Mouse (Mus musculus): ENCODE results near the gene Ago4. TPM values are rescaled to one million over a fixed set of nuclear protein-coding genes. Genes with fewer than 3 reads are reported as not detected.

Ago4 gene
- total RNA-seq (2023): 9.8 and 11.6 TPM in 2 replicates

DNA sequence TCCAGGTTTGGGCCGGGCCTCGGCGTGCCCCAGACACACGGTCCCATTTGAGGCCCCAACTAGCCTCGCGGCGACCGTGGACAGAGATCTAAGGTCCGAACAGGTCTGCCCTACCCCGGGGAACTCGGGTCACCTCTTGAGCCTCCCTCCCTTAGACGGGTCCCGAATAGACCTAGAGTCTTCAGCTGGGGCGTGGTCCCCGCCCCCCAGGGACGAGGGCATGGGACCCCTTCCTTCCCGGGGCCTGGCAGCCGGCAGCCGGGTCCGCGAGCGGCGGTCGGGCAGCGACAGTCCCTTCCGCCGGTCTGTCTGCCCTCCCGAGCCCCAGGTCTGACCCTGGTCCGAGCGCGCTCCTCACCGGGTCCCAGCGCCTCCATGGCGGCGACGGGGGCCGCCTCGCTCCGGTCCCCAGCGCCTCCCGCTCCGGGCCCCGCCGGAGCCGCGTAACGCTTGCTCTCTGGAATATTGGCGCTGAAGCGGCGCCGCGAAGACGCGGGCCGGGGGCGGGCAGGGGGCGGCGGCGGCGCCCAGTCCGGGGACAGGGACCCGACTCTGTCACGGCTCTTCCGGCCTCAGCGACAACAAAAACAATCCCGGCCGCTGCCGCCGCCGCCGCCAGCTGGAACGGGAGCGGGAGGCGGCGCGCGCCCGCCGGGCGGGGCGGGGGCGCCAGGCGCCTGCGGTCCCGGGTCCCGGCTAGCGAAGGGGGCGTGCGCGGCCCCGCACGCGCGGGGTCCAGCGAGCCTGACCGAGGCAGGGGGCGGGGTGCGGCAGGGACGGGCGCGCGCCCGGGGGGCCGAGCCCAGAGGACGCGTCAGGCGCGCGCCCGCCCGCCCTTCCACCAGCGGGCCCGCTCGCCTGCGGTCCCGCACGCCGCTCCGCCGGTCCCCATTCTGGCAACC lies at the start of gene Ago4:
TSS of gene Ago4 (minus strand) at position 646 of the 902 bp plus-strand sequence.

DNA sequence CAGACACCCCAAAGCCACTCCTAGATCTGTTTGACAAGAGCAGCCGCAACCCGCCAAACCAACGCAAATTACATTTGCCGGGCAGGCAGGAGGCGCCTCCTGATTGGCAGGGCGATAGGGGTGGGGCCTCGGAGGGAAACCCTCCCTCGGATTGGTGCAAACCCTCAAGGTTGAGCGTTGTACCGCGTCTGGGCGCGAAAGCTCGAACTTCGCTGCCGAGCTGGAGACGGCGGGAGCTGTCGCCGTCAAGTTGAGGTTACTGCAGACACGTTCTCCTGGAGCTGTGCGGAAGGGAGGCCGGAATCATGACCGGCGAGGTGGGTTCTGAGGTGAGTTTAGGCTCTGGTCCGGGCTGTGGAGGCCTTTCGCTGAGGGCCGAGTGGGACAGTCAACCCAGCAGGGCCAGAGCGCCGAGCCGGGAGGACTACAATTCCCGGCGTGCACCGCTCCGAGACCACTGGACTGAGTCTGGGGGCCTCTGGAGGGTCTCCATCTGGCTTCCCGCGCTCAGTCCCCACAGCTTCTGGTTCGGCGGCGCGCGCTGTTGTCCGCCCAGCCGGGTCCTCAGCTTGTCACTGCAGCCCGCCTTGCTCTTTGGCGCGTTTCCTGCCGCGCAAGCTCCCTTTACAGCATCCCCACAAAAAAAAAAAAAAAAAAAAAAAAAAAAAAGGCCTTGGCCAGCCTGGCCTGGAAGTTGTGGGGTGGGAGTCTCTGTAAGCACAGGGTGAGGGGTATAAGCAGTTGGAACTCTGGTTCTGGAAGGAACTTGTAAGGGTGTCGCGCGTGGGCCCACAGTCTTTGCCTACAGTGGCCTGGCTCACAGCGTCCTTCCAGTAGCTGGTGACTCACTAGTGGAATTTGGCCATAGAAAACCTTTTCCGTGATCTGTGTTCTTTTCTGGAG lies 23.8 kb upstream of the Ago4 start, which contains the start of gene Clspn:
TSS of gene Clspn (plus strand) at position 127 of the 903 bp plus-strand sequence.

GRCm38 (mm10) chr4:126468285-126468901 lies 64.9 kb downstream of the Ago4 start, which contains the start of gene Ago1:
TSS of gene Ago1 (minus strand) at chr4:126468583.

Other genes with a start within 250 kb of the Ago4 start
- gene Col8a2, start 246.7 kb downstream of the Ago4 start, total RNA-seq (2023): not detected in 2 replicates
- gene Adprhl2, start 211.8 kb downstream of the Ago4 start, total RNA-seq (2023): 9.6 and 15.1 TPM in 2 replicates
- not detected in 2 replicates for gene Tekt2, start 207.8 kb downstream of the Ago4 start, total RNA-seq (2023)
- 6.9 and 8.6 TPM in 2 replicates for gene Ago3, start 103.9 kb downstream of the Ago4 start, total RNA-seq (2023)
- 10.7 and 11.3 TPM in 2 replicates for gene Ago1, start 64.9 kb downstream of the Ago4 start, total RNA-seq (2023)
- 29.5 and 44.7 TPM in 2 replicates for gene Clspn, start 23.5 kb upstream of the Ago4 start, total RNA-seq (2023)
- 0.39 and 0.47 TPM in 2 replicates for gene 5730409E04Rik, start 76.3 kb upstream of the Ago4 start, total RNA-seq (2023)
- gene Psmb2, start 144.2 kb upstream of the Ago4 start, total RNA-seq (2023): 69.3 and 73.7 TPM in 2 replicates
- gene Tfap2e, start 202.8 kb upstream of the Ago4 start, total RNA-seq (2023): not detected in 2 replicates
- gene Ncdn, start 220.0 kb upstream of the Ago4 start, total RNA-seq (2023): 13.2 and 16.6 TPM in 2 replicates
- 44.1 and 63.0 TPM in 2 replicates for gene AU040320, start 220.1 kb upstream of the Ago4 start, total RNA-seq (2023)